Mouse (Mus musculus): ENCODE measurements around the gene Fbxl13. TPM values are rescaled to one million over a fixed set of nuclear protein-coding genes. Genes with fewer than 3 reads are reported as not detected.

Gene Fbxl13
- polyA plus RNA-seq, 1 experiment from 2014 or later = 0.39 TPM

- no peak overlapping the region for H3K9ac ChIP-seq
- no peaks in the 10 kb centered on the region for H3K4me1 ChIP-seq
- H3K27ac ChIP-seq = no peak overlapping the region
- no peak overlapping the region for H3K4me2 ChIP-seq
- H3K36me3 ChIP-seq (replicated peaks) = no peaks in the 10 kb centered on the region
- ATAC-seq (replicated peaks) = no peak
- H3K9me3 ChIP-seq = no peaks in the 10 kb centered on the region
- no peaks in the 10 kb centered on the region for H3K27me3 ChIP-seq (replicated peaks)
- no peak overlapping the region for H3K4me3 ChIP-seq
- 89% methylated on average over 9 of the region's 9 CpGs for WGBS
Observed at GRCm38 (mm10) chr5:21593201-21593709, 52.2 kb downstream of the Fbxl13 start.

GRCm38 (mm10) chr5:21592106-21592505 is 53.3 kb downstream of the Fbxl13 start:
- no peak overlapping the region for H3K4me2 ChIP-seq
- no peak for ATAC-seq (replicated peaks)
- no peaks in the 10 kb centered on the region for H3K36me3 ChIP-seq (replicated peaks)
- no peaks in the 10 kb centered on the region for H3K27me3 ChIP-seq (replicated peaks)
- WGBS = 85% methylated on average over 2 of the region's 2 CpGs
- no peak overlapping the region for H3K27ac ChIP-seq
- no peak overlapping the region for H3K9ac ChIP-seq
- no peaks in the 10 kb centered on the region for H3K9me3 ChIP-seq
- H3K4me3 ChIP-seq = no peak overlapping the region
- no peaks in the 10 kb centered on the region for H3K4me1 ChIP-seq

GRCm38 (mm10) chr5:21588220-21588619 is 57.2 kb downstream of the Fbxl13 start:
- Histone ChIP-seq H3K27ac (no peak overlapping the region), H3K9me3 (no peaks in the 10 kb centered on the region), H3K27me3 (replicated peaks) (no peaks in the 10 kb centered on the region), H3K36me3 (replicated peaks) (no peaks in the 10 kb centered on the region), H3K4me3 (no peak overlapping the region), H3K9ac (no peak overlapping the region), H3K4me2 (no peak overlapping the region), H3K4me1 (no peaks in the 10 kb centered on the region)
- ATAC-seq (replicated peaks) = no peak
- WGBS = 94% methylated on average over 13 of the region's 13 CpGs

- ATAC-seq (replicated peaks) = no peak
- Histone ChIP-seq H3K27ac (no peak overlapping the region), H3K4me1 (no peaks in the 10 kb centered on the region), H3K36me3 (replicated peaks) (no peaks in the 10 kb centered on the region), H3K4me2 (no peak overlapping the region), H3K9me3 (no peaks in the 10 kb centered on the region), H3K27me3 (replicated peaks) (no peaks in the 10 kb centered on the region), H3K9ac (no peak overlapping the region), H3K4me3 (no peak overlapping the region)
- WGBS = 79% methylated on average over 7 of the region's 7 CpGs
Observed at GRCm38 (mm10) chr5:21587683-21588082, 57.8 kb downstream of the Fbxl13 start.

GRCm38 (mm10) chr5:21586763-21587162 is 58.7 kb downstream of the Fbxl13 start:
- no peak for ATAC-seq (replicated peaks)
- Histone ChIP-seq H3K27me3 (replicated peaks) (no peaks in the 10 kb centered on the region), H3K4me1 (no peaks in the 10 kb centered on the region), H3K4me2 (no peak overlapping the region), H3K4me3 (no peak overlapping the region), H3K27ac (no peak overlapping the region), H3K9me3 (no peaks in the 10 kb centered on the region), H3K9ac (no peak overlapping the region), H3K36me3 (replicated peaks) (no peaks in the 10 kb centered on the region)
- 57% methylated on average over 6 of the region's 6 CpGs for WGBS

GRCm38 (mm10) chr5:21578136-21578535 is 67.3 kb downstream of the Fbxl13 start:
- Histone ChIP-seq H3K9me3 (no peaks in the 10 kb centered on the region), H3K9ac (no peak overlapping the region), H3K4me2 (no peak overlapping the region), H3K27me3 (replicated peaks) (no peaks in the 10 kb centered on the region), H3K36me3 (replicated peaks) (no peaks in the 10 kb centered on the region), H3K4me1 (no peaks in the 10 kb centered on the region), H3K27ac (no peak overlapping the region), H3K4me3 (no peak overlapping the region)
- ATAC-seq (replicated peaks) = no peak
- 95% methylated on average over 3 of the region's 3 CpGs for WGBS

GRCm38 (mm10) chr5:21575210-21575550 is 70.3 kb downstream of the Fbxl13 start:
- Histone ChIP-seq H3K36me3 (replicated peaks) (no peaks in the 10 kb centered on the region), H3K4me2 (no peak overlapping the region), H3K4me1 (no peaks in the 10 kb centered on the region), H3K27ac (no peak overlapping the region), H3K27me3 (replicated peaks) (no peaks in the 10 kb centered on the region), H3K9ac (no peak overlapping the region), H3K4me3 (no peak overlapping the region), H3K9me3 (no peaks in the 10 kb centered on the region)
- 88% methylated on average over 13 of the region's 13 CpGs for WGBS
- ATAC-seq (replicated peaks) = no peak

GRCm38 (mm10) chr5:21574386-21575209 is 70.8 kb downstream of the Fbxl13 start:
- no peak overlapping the region for H3K9ac ChIP-seq
- H3K36me3 ChIP-seq (replicated peaks) = no peaks in the 10 kb centered on the region
- no peaks in the 10 kb centered on the region for H3K4me1 ChIP-seq
- H3K27me3 ChIP-seq (replicated peaks) = no peaks in the 10 kb centered on the region
- 80% methylated on average over 21 of the region's 21 CpGs for WGBS
- H3K9me3 ChIP-seq = no peaks in the 10 kb centered on the region
- H3K27ac ChIP-seq = no peak overlapping the region
- no peak overlapping the region for H3K4me2 ChIP-seq
- no peak overlapping the region for H3K4me3 ChIP-seq
- ATAC-seq (replicated peaks) = no peak

- WGBS = 69% methylated on average over 3 of the region's 3 CpGs
- H3K27ac ChIP-seq = no peak overlapping the region
- no peak overlapping the region for H3K4me2 ChIP-seq
- no peaks in the 10 kb centered on the region for H3K9me3 ChIP-seq
- H3K4me3 ChIP-seq = no peak overlapping the region
- no peaks in the 10 kb centered on the region for H3K36me3 ChIP-seq (replicated peaks)
- ATAC-seq (replicated peaks) = no peak
- H3K9ac ChIP-seq = no peak overlapping the region
- no peaks in the 10 kb centered on the region for H3K4me1 ChIP-seq
- H3K27me3 ChIP-seq (replicated peaks) = no peaks in the 10 kb centered on the region
Observed at GRCm38 (mm10) chr5:21572764-21573416, 72.5 kb downstream of the Fbxl13 start.

- 88% methylated on average over 1 of the region's 1 CpGs for WGBS
- Histone ChIP-seq H3K9me3 (no peaks in the 10 kb centered on the region), H3K27ac (no peak overlapping the region), H3K9ac (no peak overlapping the region), H3K4me3 (no peak overlapping the region), H3K36me3 (replicated peaks) (no peaks in the 10 kb centered on the region), H3K4me1 (no peaks in the 10 kb centered on the region), H3K27me3 (replicated peaks) (no peaks in the 10 kb centered on the region), H3K4me2 (no peak overlapping the region)
- no peak for ATAC-seq (replicated peaks)
Observed at GRCm38 (mm10) chr5:21567784-21568183, 77.7 kb downstream of the Fbxl13 start.

- no peak for ATAC-seq (replicated peaks)
- Histone ChIP-seq H3K4me2 (no peak overlapping the region), H3K4me1 (no peaks in the 10 kb centered on the region), H3K27ac (no peak overlapping the region), H3K36me3 (replicated peaks) (no peaks in the 10 kb centered on the region), H3K4me3 (no peak overlapping the region), H3K9ac (no peak overlapping the region), H3K9me3 (no peaks in the 10 kb centered on the region), H3K27me3 (replicated peaks) (no peaks in the 10 kb centered on the region)
- 91% methylated on average over 9 of the region's 9 CpGs for WGBS
Observed at GRCm38 (mm10) chr5:21565392-21566065, 79.9 kb downstream of the Fbxl13 start.

GRCm38 (mm10) chr5:21563936-21564335 is 81.5 kb downstream of the Fbxl13 start:
- Histone ChIP-seq H3K27me3 (replicated peaks) (no peaks in the 10 kb centered on the region), H3K4me1 (no peaks in the 10 kb centered on the region), H3K9ac (no peak overlapping the region), H3K4me3 (no peak overlapping the region), H3K4me2 (no peak overlapping the region), H3K9me3 (no peaks in the 10 kb centered on the region), H3K27ac (no peak overlapping the region), H3K36me3 (replicated peaks) (no peaks in the 10 kb centered on the region)
- WGBS = 78% methylated on average over 2 of the region's 2 CpGs
- ATAC-seq (replicated peaks) = no peak

Data from midbrain, embryonic 15.5 days (tissue).